Mouse (Mus musculus): ENCODE results near the gene Farp1. TPM values are rescaled to one million over a fixed set of nuclear protein-coding genes. Genes with fewer than 3 reads are reported as not detected.
A peak's percentile ranks its signal among the peaks of the same experiment; 100 is the strongest.

Gene Farp1
- total RNA-seq, 2 experiments from 2014 or later, result 129 to 134 TPM

GRCm38 (mm10) chr14:121216672-121217071 lies 181.7 kb downstream of the Farp1 start:
- no peak for DNase-seq (ENCODE audit: low spot score in 2 of 2)

- no peak for DNase-seq (ENCODE audit: low spot score in 2 of 2)
Observed at GRCm38 (mm10) chr14:121218620-121219019, 183.6 kb downstream of the Farp1 start.

- no peak for DNase-seq (ENCODE audit: low spot score in 2 of 2)
Observed at GRCm38 (mm10) chr14:121219226-121220039, 184.4 kb downstream of the Farp1 start.

- no peak for DNase-seq (ENCODE audit: low spot score in 2 of 2)
Observed at GRCm38 (mm10) chr14:121220040-121220322, 185.0 kb downstream of the Farp1 start.

- peak in 1 of 2 experiments; percentile 58 for DNase-seq (ENCODE audit: low spot score in 2 of 2)
Observed at GRCm38 (mm10) chr14:121220723-121221122, 185.7 kb downstream of the Farp1 start.

GRCm38 (mm10) chr14:121225804-121226203 lies 190.8 kb downstream of the Farp1 start:
- no peak for DNase-seq (ENCODE audit: low spot score in 2 of 2)

- no peak for DNase-seq (ENCODE audit: low spot score in 2 of 2)
Observed at GRCm38 (mm10) chr14:121229036-121229773, 194.2 kb downstream of the Farp1 start.

GRCm38 (mm10) chr14:121231232-121231631 lies 196.2 kb downstream of the Farp1 start:
- no peak for DNase-seq (ENCODE audit: low spot score in 2 of 2)

- no peak for DNase-seq (ENCODE audit: low spot score in 2 of 2)
Observed at GRCm38 (mm10) chr14:121234741-121235307, 199.8 kb downstream of the Farp1 start.

GRCm38 (mm10) chr14:121236736-121237135 lies 201.7 kb downstream of the Farp1 start:
- DNase-seq (ENCODE audit: low spot score in 2 of 2), result no peak

- no peak for DNase-seq (ENCODE audit: low spot score in 2 of 2)
Observed at GRCm38 (mm10) chr14:121238727-121239126, 203.7 kb downstream of the Farp1 start.

- no peak for DNase-seq (ENCODE audit: low spot score in 2 of 2)
Observed at GRCm38 (mm10) chr14:121239386-121239785, 204.4 kb downstream of the Farp1 start.

GRCm38 (mm10) chr14:121244104-121244503 lies 209.1 kb downstream of the Farp1 start:
- no peak for DNase-seq (ENCODE audit: low spot score in 2 of 2)

GRCm38 (mm10) chr14:121246048-121246731 lies 211.2 kb downstream of the Farp1 start:
- no peak for DNase-seq (ENCODE audit: low spot score in 2 of 2)

GRCm38 (mm10) chr14:121247287-121247686 lies 212.3 kb downstream of the Farp1 start:
- DNase-seq (ENCODE audit: low spot score in 2 of 2), result no peak

GRCm38 (mm10) chr14:121248346-121248745 lies 213.3 kb downstream of the Farp1 start:
- DNase-seq (ENCODE audit: low spot score in 2 of 2), result no peak

- no peak for DNase-seq (ENCODE audit: low spot score in 2 of 2)
Observed at GRCm38 (mm10) chr14:121251099-121251498, 216.1 kb downstream of the Farp1 start.

- DNase-seq (ENCODE audit: low spot score in 2 of 2), result no peak
Observed at GRCm38 (mm10) chr14:121251708-121252107, 216.7 kb downstream of the Farp1 start.

- DNase-seq (ENCODE audit: low spot score in 2 of 2), result no peak
Observed at GRCm38 (mm10) chr14:121252542-121252941, 217.5 kb downstream of the Farp1 start.

- DNase-seq (ENCODE audit: low spot score in 2 of 2), result no peak
Observed at GRCm38 (mm10) chr14:121254869-121255268, 219.9 kb downstream of the Farp1 start.

- no peak for DNase-seq (ENCODE audit: low spot score in 2 of 2)
Observed at GRCm38 (mm10) chr14:121255469-121255868, 220.5 kb downstream of the Farp1 start.

GRCm38 (mm10) chr14:121256896-121257295 lies 221.9 kb downstream of the Farp1 start:
- no peak for DNase-seq (ENCODE audit: low spot score in 2 of 2)
